Mouse (Mus musculus): ENCODE data around the gene Ctrb1. TPM values are rescaled to one million over a fixed set of nuclear protein-coding genes. Genes with fewer than 3 reads are reported as not detected.

The Ctrb1 gene
- polyA plus RNA-seq, 1 experiment = 85.4 TPM

DNA sequence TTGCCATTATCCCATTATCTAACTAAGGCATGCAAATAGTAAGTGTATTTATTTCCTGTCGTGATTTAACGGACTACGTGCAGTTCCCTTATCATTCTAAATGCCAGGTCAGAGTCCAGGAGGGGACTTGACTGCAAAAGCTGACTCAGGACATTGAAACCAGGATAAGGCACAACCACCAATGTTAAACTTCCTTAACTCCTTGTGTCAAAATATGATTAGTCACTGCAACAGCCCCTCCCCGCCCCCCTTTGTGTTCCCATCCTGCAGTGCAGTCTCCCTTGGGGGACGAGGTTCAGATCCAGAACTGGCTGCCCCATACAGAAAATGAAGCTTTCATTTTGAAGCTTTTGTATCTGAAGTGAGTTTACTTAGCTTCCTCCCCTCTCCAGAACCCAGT, 48.3 kb downstream of the Ctrb1 start:
- H3ac ChIP-seq (ENCODE audit: control insufficient read depth, insufficient read length) = no peak overlapping the region
- peak overlapping the region; percentile 32 for H3K4me3 ChIP-seq
- peaks cover 6% of the 10 kb centered on the region for H3K36me3 ChIP-seq (ENCODE audit: control insufficient read depth, insufficient read depth)
- H3K4me2 ChIP-seq (ENCODE audit: low read depth) = peak overlapping the region; percentile 99
- H3K79me2 ChIP-seq (ENCODE audit: control insufficient read depth, insufficient read depth) = peaks cover 26% of the 10 kb centered on the region
- TF ChIP-seq POLR2A (IDR thresholded peaks at IDR 0.05; ENCODE audit: insufficient read length, low read depth) (no peak), MAX (IDR thresholded peaks at IDR 0.05; ENCODE audit: low read depth) (no peak), TCF12 (IDR thresholded peaks at IDR 0.05; ENCODE audit: insufficient read depth, poor library complexity, severe bottlenecking) (no peak), POLR2AphosphoS2 (IDR thresholded peaks at IDR 0.05; ENCODE audit: insufficient read length, low read depth) (no peak), SRF (IDR thresholded peaks at IDR 0.05; ENCODE audit: control insufficient read depth, insufficient read length, low read depth) (no peak), CEBPB (IDR thresholded peaks at IDR 0.05; ENCODE audit: insufficient read depth, poor library complexity, severe bottlenecking) (no peak), MYOG (IDR thresholded peaks at IDR 0.05; ENCODE audit: control insufficient read depth in 1 of 3, insufficient read depth in 1 of 3, insufficient read length in 2 of 3, low read depth in 2 of 3) (no peak), E2F4 (IDR thresholded peaks at IDR 0.05; ENCODE audit: insufficient read depth) (no peak), TCF3 (IDR thresholded peaks at IDR 0.05; ENCODE audit: insufficient read length, low read depth) (no peak), REST (IDR thresholded peaks at IDR 0.05; ENCODE audit: insufficient read depth, insufficient read length) (no peak), USF1 (IDR thresholded peaks at IDR 0.05; ENCODE audit: low read depth) (no peak), MYOD1 (IDR thresholded peaks at IDR 0.05; ENCODE audit: control insufficient read depth in 1 of 3, insufficient read length in 2 of 3, low read depth in 2 of 3) (no peak)
- H3K27me3 ChIP-seq (ENCODE audit: control insufficient read depth, insufficient read depth, insufficient read length) = no peaks in the 10 kb centered on the region

DNA sequence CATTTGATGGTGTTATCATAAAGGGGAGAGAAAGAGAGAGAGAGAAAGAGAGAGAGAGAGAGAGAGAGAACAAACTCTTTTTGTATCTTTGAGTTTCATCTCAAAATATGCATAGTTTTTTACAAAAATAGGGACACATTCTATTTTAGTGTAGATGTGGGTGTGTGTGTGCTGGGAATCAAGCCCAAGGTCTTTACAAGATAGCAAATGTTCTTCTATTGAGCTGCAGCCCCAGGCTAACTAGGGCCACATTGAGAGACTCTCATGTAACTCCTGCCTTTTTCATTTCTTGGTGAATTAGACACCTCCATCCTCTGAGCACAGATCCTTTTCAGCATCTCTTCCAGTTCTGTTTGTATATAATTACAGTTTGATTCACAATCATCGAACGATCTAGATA, 49.7 kb downstream of the Ctrb1 start:
- no peak for TF ChIP-seq CEBPB (IDR thresholded peaks at IDR 0.05; ENCODE audit: insufficient read depth, poor library complexity, severe bottlenecking)
- TF ChIP-seq POLR2A (IDR thresholded peaks at IDR 0.05; ENCODE audit: insufficient read length, low read depth) = no peak
- no peak for TF ChIP-seq REST (IDR thresholded peaks at IDR 0.05; ENCODE audit: insufficient read depth, insufficient read length)
- no peak for TF ChIP-seq TCF12 (IDR thresholded peaks at IDR 0.05; ENCODE audit: insufficient read depth, poor library complexity, severe bottlenecking)
- no peak for TF ChIP-seq MYOD1 (IDR thresholded peaks at IDR 0.05; ENCODE audit: control insufficient read depth in 1 of 3, insufficient read length in 2 of 3, low read depth in 2 of 3)
- no peak for TF ChIP-seq MYOG (IDR thresholded peaks at IDR 0.05; ENCODE audit: control insufficient read depth in 1 of 3, insufficient read depth in 1 of 3, insufficient read length in 2 of 3, low read depth in 2 of 3)
- no peak for TF ChIP-seq POLR2AphosphoS2 (IDR thresholded peaks at IDR 0.05; ENCODE audit: insufficient read length, low read depth)
- TF ChIP-seq MAX (IDR thresholded peaks at IDR 0.05; ENCODE audit: low read depth) = no peak
- TF ChIP-seq E2F4 (IDR thresholded peaks at IDR 0.05; ENCODE audit: insufficient read depth) = no peak
- TF ChIP-seq USF1 (IDR thresholded peaks at IDR 0.05; ENCODE audit: low read depth) = no peak
- no peak for TF ChIP-seq SRF (IDR thresholded peaks at IDR 0.05; ENCODE audit: control insufficient read depth, insufficient read length, low read depth)
- no peak for TF ChIP-seq TCF3 (IDR thresholded peaks at IDR 0.05; ENCODE audit: insufficient read length, low read depth)
- H3K79me2 ChIP-seq (ENCODE audit: control insufficient read depth, insufficient read depth) = peaks cover 12% of the 10 kb centered on the region
- no peak overlapping the region for H3ac ChIP-seq (ENCODE audit: control insufficient read depth, insufficient read length)
- no peaks in the 10 kb centered on the region for H3K27me3 ChIP-seq (ENCODE audit: control insufficient read depth, insufficient read depth, insufficient read length)
- no peak overlapping the region for H3K4me2 ChIP-seq (ENCODE audit: low read depth)
- no peaks in the 10 kb centered on the region for H3K36me3 ChIP-seq (ENCODE audit: control insufficient read depth, insufficient read depth)
- no peak overlapping the region for H3K4me3 ChIP-seq

DNA sequence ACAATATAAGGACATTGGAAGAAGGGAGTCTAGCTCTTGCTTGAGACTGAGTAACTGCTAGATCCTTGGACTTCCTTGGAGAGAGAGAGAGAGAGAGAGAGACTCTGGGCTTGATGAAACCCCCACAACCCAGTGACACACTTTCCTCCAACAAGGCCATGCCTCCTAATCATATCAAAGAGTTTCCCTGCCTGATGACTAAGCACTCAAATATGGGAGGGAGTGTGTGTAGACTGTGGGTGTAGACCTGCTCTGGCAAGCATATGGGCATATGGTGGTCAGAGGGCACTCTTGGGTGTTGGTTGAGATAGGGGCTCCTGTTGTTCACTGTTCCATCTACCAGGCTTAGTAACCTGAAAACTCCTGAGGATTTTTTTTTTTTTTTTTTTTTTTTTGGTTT, 52.7 kb downstream of the Ctrb1 start:
- Histone ChIP-seq H3ac (ENCODE audit: control insufficient read depth, insufficient read length) (no peak overlapping the region), H3K4me2 (ENCODE audit: low read depth) (no peak overlapping the region), H3K36me3 (ENCODE audit: control insufficient read depth, insufficient read depth) (no peaks in the 10 kb centered on the region), H3K4me3 (no peak overlapping the region), H3K27me3 (ENCODE audit: control insufficient read depth, insufficient read depth, insufficient read length) (no peaks in the 10 kb centered on the region), H3K79me2 (ENCODE audit: control insufficient read depth, insufficient read depth) (no peaks in the 10 kb centered on the region)
- TF ChIP-seq SRF (IDR thresholded peaks at IDR 0.05; ENCODE audit: control insufficient read depth, insufficient read length, low read depth) (no peak), E2F4 (IDR thresholded peaks at IDR 0.05; ENCODE audit: insufficient read depth) (no peak)

Other genes with a start within 250 kb of the Ctrb1 start
- 10.2 TPM for gene Wdr59, start 168.9 kb downstream of the Ctrb1 start, polyA plus RNA-seq (2012; fragmentation: generic; extraction: Trizol)
- 39.2 TPM for gene Znrf1, start 154.9 kb downstream of the Ctrb1 start, polyA plus RNA-seq (2012; fragmentation: generic; extraction: Trizol)
- gene Ldhd, start 60.6 kb downstream of the Ctrb1 start, polyA plus RNA-seq (2012; fragmentation: generic; extraction: Trizol) = 0.16 TPM
- 5.3 TPM for gene Zfp1, start 47.6 kb downstream of the Ctrb1 start, polyA plus RNA-seq (2012; fragmentation: generic; extraction: Trizol)
- 81.9 TPM for gene Bcar1, start 52.8 kb upstream of the Ctrb1 start, polyA plus RNA-seq (2012; fragmentation: generic; extraction: Trizol)
- gene Cfdp1, start 163.3 kb upstream of the Ctrb1 start, polyA plus RNA-seq (2012; fragmentation: generic; extraction: Trizol) = 44.9 TPM
- 0.92 TPM for gene Tmem170, start 185.7 kb upstream of the Ctrb1 start, polyA plus RNA-seq (2012; fragmentation: generic; extraction: Trizol)
- 0.14 TPM for gene Chst5, start 219.4 kb upstream of the Ctrb1 start, polyA plus RNA-seq (2012; fragmentation: generic; extraction: Trizol)
- gene Tmem231, start 242.9 kb upstream of the Ctrb1 start, polyA plus RNA-seq (2012; fragmentation: generic; extraction: Trizol) = 4.5 TPM
- gene Gabarapl2, start 249.7 kb upstream of the Ctrb1 start, polyA plus RNA-seq (2012; fragmentation: generic; extraction: Trizol) = 64.5 TPM